Mouse (Mus musculus): ENCODE data around the gene Cptp.

GRCm38 (mm10) chr4:155831831-155832230 lies 37.4 kb downstream of the Cptp start:
- TF ChIP-seq CTCF (IDR thresholded peaks at IDR 0.05; ENCODE audit: extremely low read depth, insufficient read length, insufficient replicate concordance, low read depth, low read length), result no peak
- no peak for TF ChIP-seq POLR2A (IDR thresholded peaks at IDR 0.05; ENCODE audit: low read depth, low read length)

All from small intestine, adult 2 months (tissue).